ENCODE assay signal across 16 mouse cellular contexts in the genomic region with DNA sequence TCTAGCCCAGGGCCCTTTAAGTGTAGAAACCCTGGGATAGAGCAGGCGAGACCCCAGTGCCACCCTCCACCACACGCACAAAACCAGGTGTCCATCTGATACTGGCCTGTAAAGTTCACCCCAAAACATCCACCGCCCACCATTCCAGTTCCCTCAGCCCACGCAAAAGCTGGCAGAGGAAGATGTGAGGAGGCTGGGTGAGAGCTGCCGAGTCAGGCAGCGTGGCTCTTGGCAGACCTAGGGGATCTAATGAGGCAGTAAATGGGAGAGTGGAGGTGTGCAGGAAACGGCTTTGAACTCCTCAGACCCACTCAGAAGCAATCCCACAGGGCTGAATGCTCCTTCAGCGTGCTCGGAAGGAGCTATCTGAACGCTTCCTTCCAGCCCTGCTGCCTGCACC. TPM values are rescaled to one million over a fixed set of nuclear protein-coding genes. Genes with fewer than 3 reads are reported as not detected.
"Had no signal": no experiment of that assay in that cellular context is flagged by ENCODE, and none has a peak within 500 bp of the region (broad histone marks: within the 10 kb centered on the region; RNA-seq: fewer than 3 reads in every experiment).

No protein-coding gene starts in this region.

- H3K36me3 ChIP-seq: limb, embryonic 15.5 days; liver, embryonic 12.5 days; midbrain, embryonic 10.5 days; neural tube, embryonic 15.5 days had no signal

- ATAC-seq: liver, embryonic 12.5 days had no signal

- H3K4me3 ChIP-seq: limb, embryonic 15.5 days; liver, embryonic 12.5 days; midbrain, embryonic 10.5 days; myocyte; neural tube, embryonic 15.5 days had no signal

- H3K4me2 ChIP-seq: limb, embryonic 15.5 days; liver, embryonic 12.5 days; lung, embryonic 14.5 days; neural tube, embryonic 15.5 days had no signal

- H3K27ac ChIP-seq: kidney, postnatal 0 days; limb, embryonic 15.5 days; liver, embryonic 12.5 days; midbrain, embryonic 10.5 days; neural tube, embryonic 15.5 days had no signal

- H3K4me1 ChIP-seq: liver, embryonic 12.5 days; midbrain, embryonic 10.5 days had no signal

- H3K9me3 ChIP-seq: limb, embryonic 15.5 days; liver, embryonic 12.5 days; midbrain, embryonic 10.5 days; neural tube, embryonic 15.5 days had no signal

- DNase-seq: kidney, adult 11 months; kidney, adult 9 months; kidney, postnatal 36 days; layer of hippocampus, adult 9-11 months; layer of hippocampus, postnatal 36 days; lung, embryonic 14.5 days; spleen, adult 18-20 months; thymus, adult 18-20 months; thymus, postnatal 14 days had no signal

- H3K9ac ChIP-seq: limb, embryonic 15.5 days; liver, embryonic 12.5 days; lung, embryonic 14.5 days; neural tube, embryonic 15.5 days had no signal

RNA-seq across cellular contexts. Expression of a gene that starts 29.4 kb away (rescaled TPM):
- total RNA-seq: megakaryocyte, adult 5-6 weeks had no signal
